Mouse (Mus musculus): Measurements from ENCODE around the gene Imp4. TPM values are rescaled to one million over a fixed set of nuclear protein-coding genes. Genes with fewer than 3 reads are reported as not detected.
"Not testable (repeated sequence)": the region's sequence is repeated elsewhere in the genome, so short reads cannot be mapped to it uniquely, and the experiment has no call there.

Gene Imp4
- 10 to 100 TPM; 50.7 to 60.9 TPM for total RNA-seq (2021)
- long read RNA-seq, experiment 1, full-length matches to known transcripts, result 55 of 69 reads
- long read RNA-seq, experiment 1, partial matches to known transcripts, result 9 of 69 reads
- long read RNA-seq, experiment 1, other reads (novel, unspliced or antisense), result 5 of 69 reads
- long read RNA-seq, experiment 2, full-length matches to known transcripts, result 25 of 34 reads
- long read RNA-seq, experiment 2, partial matches to known transcripts, result 7 of 34 reads
- long read RNA-seq, experiment 2, other reads (novel, unspliced or antisense), result 2 of 34 reads

DNA sequence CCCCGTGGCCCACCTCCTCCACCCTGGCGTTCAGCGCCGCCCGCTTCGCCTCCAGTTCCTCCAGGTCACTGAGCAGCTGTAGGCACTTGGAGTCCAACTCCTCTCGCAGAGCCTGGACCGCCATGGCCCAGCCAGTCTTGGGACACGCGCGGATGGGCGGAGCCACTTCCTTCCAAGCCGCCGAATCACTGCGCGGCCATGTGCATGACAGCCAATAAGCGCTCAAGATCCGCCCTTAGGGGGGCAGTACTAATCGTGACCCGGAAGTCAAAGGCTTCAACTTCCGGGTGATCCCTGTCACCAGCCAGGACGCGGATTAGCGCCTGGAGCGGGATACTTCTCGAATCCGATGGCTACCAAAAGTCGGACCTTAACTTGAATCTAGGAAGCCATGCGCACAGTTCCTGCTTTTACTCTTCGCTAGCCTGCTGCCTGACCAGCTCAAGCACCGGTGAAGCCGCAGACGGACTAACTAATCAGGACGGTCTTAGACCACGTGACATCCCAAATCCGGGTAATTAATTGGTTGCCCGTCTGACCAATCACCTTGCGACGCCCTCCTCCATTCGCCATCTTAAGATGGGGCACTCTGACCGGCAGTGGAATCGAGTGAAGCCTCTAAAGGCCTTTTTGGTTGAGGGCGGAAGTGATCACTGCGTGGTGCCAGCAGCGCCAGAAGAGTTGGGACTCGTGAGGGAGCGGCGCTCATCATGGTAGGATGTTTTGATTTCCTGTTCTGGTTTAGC, at the start of gene Imp4, which contains the start of gene Ccdc115:
TSS of gene Imp4 (plus strand) at position 637 of the 746 bp plus-strand sequence.
TSS of gene Ccdc115 (minus strand) at position 458 of the 746 bp plus-strand sequence.
- DNase-seq, result peak; percentile 94

DNA sequence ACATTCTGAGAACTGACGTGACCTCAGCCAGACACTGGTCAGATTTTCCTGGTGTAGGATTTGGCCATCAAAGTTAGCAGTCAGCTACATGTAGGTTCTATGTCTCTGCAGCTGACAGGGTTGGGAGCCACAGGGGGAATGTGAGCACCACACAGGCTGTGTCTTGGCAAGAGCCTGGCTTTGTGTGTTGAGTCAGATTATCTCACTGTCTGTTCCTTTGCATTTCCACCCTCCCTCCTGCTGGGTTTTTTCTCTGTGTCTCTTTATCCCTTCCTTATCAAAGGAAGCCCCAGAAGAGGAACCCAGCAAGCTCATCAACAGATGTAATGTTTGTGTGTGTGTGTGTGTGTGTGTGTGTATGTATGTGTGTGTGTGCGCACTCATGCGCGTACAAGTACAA, 43.3 kb upstream of the Imp4 start:
- DNase-seq, result no peak

DNA sequence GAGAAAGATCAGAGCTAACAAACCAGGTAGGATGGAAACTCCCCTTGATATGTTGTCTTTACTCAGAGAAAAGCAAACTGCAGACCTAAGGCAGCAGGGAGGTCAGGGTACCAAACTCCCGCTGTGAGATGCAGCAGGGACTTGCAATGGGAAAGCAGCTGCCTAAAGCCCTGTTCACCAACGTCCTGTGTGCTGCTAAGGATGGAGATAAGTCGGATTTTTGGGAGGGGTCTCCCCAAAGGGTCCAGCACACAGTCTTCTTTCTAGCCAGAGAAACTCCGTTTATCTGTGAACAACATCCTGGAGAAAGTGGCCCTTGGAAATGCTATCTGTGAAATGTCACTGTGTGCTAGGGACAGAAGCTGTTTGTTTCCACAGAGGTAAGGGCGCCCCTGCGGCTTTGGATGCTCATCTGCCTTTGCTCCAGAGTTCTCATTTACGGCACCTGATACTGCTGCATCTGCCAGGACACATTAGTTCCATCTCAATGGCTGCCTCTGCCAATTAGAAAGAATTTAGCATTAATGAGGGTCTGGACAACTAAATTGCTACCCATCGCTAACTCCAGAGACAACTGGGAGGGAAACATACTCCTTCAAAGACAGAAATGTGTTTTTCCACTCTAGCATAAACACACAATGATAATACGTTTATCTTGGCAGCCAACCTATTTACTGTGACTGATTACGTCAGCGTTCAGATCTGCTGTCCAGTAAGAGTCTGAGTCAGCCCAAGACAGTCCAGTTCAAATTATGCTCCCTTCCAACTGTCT, 40.3 kb upstream of the Imp4 start:
- no peak for DNase-seq

DNA sequence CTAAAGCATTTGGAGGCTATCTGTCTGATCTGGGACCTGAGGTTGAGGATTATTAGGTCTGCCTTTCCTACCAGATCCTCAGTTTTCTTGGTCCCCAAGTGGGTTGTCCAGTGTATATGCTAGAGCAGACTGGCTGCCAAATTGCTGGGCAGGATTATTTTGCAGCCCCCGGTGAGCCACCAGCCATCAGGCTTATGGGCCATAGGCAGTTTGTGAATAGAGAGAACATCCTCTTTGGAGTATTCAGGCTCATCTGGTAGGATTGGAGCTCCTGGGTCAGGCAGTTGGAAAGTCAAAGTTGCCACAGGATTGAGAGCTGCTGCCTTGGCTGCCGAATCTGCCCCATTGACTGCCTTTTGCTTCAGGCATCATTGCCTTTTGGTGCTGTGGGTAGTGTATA, 11.2 kb upstream of the Imp4 start:
- DNase-seq, result no peak

DNA sequence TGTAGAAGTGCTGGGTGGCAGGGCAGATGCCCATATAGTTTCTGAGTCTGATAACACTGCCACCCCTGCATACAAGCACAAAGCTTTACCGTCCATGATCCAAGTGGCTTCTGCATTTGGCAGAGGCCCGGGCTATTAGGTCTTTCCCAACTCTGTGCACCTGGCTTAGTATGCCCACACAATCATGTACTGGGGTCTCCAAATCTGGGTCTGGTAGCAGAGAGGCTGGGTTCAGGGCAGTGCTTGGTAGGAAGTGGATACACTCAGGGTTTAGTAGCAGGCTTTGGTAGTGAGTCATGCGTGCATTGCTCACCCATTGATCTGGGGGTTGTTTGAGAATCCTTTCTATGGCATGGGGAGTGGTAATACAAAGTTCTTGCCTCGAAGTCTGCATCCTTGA, 10.4 kb upstream of the Imp4 start:
- no peak for DNase-seq

DNA sequence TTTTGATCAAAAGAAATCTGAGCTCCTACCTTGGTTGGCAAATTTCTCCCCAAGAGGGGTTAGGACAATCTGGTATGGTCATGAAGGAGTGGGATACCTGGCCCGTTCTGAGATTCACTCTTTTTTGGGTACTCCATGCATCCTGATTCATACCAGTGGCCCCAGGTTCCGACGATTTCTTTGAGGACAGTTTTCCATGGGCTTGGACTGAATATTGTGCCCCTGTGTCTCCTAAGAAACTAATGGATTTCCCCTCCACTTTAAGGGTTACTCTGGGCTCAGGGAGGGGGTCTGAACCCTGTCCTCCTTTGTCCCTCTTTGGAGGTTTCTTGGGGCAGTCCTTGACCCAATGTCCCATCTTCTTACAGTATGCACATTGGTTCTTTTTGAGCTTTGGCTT, 8.7 kb upstream of the Imp4 start:
- DNase-seq, result no peak

DNA sequence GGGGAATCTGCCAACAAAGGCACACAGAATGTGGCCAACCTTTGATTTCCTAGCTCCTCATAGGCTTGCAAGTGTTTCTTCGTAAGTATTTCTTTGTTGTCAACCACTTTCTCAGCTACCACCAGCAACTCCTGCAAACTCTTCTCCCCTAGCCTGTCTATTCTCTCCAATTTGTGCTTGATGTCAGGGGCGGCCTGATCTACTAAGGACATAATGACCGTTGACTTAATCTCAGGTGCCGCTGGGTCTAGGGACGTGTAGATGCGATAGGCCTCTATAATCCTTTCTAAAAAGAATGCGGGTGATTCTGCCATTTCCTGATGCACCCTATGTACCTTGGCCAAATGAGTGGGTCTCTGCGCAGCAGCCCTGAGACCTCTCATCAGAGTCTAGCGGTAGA, 8.2 kb upstream of the Imp4 start:
- no peak for DNase-seq

DNA sequence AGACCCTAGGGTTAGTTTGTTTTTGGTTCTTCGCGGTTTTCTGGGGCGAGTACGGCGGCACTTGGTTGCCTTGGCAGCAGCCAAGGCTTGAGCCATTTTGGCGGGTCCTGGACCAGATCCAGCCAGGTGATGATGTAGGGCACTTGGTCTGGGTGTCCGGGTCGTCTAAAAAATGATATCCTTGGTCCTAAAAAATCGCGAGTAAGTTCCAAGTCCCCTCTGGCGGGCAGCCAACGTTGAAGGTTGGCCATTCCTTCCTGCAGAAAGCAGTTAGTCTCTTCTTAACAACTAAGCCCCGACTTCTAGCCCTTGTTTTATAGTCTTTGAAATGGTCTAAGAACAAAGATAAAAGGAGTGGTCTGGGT, 7.3 kb upstream of the Imp4 start:
- peak; percentile 69 for DNase-seq

DNA sequence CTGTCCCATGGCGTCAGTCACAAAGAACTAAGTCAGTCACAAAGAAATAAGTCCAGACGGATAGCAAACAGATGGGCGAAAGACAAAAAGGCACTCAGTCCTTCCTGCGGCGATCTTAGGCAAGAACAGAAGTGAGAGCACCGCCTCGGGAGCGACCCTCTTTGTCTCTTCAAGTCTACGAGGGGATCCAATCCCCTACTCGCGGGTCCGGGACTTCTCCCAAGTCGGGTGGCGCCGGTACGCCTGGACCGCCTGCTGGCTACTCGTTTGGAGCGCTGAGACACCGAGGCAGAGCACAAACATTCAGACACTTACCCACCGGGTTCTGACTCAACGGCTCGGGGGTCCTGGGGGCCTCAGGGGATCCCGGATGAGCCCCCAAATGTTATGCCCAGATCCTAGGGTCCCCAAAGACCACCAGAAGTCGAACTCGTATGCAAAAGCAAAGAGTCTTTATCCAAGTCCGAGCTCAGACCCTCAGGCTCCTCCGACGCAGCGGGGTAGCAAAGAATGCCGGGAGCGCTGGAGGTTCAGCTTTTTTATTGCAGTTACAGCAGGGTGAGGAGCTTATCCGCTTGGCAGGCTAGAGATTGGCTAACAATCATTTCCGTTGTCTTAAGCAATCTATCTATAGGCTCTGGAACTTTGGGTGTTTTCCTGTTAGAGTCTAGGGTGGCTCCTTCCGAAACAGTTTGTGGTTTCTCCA, 6.7 kb upstream of the Imp4 start:
- peak; percentile 47 for DNase-seq

DNA sequence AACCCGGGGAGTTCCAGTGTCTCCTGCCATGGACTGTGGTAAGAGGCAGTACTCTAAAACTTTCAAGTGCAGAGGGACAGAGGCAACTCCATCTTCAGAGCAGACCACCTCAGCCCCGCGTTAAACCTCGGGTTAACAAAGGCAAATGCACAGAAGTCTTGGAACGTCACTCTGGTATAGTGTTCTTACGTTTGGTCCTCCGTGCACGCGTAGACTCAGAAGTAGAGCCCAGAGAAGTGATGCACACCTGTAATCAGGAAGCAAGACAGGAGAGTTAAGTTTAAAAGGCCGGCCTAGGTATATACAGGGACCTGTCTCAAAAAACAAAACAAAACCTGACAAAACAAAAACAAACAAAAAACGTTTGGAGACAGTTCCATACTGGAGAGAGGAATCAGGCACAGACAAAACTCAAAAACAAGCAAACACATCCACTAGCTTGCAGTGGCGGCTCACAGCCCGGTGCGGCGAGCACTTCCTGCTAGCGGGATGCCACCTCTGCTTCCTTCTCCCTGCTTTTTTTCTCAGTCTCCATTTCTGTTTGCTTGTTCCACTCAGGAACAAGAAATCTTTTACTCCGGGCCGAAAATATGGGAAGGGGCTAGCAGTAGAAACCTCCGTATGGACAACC, 5.6 kb upstream of the Imp4 start:
- peak; percentile 29 for DNase-seq

DNA sequence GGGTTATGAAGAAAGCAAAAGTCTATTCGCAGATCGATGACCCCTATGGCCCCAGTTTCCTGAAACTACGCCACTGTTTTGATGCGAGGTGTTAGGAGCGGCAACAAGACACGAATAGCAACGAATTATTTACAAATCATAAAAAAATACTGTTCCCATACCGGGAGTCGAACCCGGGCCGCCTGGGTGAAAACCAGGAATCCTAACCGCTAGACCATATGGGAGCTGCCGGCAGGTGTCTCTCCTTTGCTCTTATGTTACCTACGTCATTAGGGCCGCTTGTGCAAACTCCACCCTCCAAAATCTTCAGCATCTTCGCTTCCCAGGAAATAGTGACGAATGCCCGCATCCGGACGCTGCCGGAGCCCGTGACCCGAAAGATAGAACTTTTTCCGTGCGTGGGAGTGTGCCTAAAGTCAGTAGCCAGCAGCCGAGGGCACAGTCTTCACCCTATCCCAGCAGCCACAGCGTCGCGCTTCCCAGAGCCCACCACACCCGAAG, 4.9 kb upstream of the Imp4 start:
- DNase-seq, result peak; percentile 93

DNA sequence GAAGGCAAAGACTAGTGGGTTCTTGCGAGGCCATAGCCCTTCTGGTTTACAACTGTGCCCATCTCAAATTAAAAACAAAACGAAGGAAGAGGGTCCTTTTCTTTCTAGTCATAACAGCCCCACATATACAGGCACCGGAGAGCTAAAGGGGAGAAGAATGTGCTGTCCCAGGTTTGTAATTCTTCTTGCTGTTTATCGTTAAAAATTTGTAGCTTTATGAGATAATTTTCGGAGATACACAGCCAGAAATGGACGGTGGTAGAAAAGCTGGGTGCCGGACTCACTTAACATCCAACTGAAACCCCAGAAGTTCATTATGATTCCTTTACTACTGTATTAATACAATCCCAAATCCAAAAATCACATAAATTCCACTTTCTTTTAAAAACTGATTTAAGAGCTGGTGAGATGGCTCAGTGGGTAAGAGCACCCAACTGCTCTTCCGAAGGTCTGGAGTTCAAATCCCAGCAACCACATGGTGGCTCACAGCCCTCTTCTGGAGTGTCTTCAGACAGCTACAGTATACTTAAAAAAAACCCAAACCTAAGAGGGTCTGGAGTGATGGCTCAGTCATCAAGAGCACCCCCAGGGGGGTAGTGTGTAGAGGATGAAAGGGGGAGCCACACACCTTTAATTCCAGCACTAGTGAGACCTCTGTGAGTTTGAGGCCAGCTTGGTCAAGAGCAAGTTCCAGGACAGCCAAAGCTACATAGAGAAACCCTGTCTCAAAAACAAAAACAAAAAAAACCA, 4.1 kb upstream of the Imp4 start:
- DNase-seq, result no peak

DNA sequence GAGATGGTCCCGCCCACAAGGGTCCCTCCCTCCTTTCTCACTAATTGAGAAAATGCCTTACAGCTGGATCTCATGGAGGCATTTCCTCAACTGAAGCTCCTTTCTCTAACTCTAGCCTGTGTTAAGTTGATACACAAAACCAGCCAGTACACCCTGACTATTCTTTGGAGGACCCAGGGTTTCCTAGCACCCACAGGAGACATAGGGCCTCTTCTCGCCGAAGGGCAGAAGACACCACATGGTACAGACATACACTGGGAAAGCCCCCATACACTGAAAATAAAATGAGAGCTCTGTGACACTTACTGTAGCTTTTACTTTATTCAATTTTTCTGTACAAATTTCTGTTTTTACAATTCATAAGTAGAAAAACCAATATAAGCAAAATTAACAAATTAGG, 3.3 kb upstream of the Imp4 start:
- no peak for DNase-seq

DNA sequence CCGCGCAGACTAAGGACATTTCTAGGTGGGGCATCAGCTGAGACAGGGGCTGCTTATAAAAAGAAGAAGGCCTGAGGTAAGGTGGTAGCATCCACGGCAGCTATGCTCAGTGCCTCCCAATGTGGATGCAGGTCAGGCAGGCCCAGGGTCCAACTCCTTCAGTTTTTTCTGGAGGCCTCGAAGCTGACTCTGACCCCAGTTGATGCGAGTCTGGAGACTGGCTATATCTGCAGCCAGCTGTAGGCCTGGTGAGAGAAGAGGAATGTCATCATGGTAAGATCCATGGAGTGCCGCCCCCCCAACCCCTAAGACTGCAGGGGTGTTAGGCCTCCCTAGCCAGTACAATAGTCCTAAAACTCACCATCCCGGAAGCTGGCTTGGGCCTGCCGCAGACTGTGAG, 2.3 kb upstream of the Imp4 start:
- not testable (repeated sequence) for DNase-seq

DNA sequence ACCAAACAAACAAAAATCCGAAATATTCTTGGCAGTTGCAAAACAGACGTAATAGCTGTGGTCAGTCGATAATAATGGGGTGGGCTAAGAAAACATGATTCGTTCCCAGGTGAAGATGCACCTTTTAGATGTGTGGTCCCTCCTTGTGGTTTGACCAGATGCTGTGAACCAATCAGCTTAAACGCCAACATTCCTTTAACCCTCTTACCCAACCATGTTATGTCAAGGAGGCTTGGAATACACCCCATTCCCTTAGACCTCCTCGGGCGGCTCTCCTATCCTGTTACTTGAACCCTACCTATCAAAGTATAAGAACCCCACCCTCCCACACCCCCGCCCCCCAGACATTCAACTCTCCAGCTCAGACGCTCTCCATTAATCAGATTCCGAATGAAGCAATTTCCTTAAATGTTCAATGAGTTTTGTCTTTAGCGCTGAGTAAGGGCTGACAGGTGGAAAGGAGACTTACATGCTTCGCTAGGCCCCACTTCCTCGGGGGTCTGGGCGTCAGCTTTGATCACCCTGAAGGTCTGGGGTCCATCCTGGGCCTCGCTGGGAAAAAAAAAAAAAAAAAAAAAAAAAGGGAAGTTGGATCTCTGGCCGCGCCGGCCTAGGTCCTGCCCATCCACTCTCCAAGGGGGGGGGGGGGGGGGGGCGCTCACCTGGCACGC, 1.1 kb upstream of the Imp4 start:
- DNase-seq, result no peak

DNA sequence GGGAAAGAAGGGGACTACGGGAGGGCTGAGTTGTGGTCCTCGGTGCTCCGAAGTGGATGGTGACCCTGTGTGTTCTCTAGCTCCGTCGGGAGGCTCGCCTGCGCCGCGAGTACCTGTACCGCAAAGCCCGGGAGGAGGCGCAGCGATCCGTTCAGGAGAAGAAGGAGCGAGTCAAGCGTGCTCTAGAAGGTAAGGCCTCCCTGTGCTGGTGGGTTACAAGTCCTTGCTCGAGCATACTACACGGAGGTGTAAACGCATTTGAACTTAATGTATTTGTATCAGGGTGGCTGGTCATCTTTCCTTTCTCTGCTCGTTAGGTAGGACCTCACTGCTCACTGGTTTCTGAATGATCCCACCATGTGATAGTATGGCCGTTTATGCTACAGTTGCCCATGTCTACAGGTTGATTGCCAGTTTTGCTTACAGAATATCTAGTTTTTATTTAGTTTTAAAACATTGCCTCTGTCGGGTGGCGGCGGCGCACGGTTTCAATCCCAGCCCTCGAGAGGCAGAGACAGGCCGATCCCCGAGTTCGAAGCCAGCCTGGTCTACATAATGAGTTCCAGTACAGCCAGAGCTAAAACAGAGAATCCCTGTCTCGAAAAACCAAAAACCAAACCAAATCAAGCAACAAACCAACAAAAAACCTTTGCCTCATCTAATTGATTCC, 445 bp downstream of the Imp4 start:
- DNase-seq, result no peak

DNA sequence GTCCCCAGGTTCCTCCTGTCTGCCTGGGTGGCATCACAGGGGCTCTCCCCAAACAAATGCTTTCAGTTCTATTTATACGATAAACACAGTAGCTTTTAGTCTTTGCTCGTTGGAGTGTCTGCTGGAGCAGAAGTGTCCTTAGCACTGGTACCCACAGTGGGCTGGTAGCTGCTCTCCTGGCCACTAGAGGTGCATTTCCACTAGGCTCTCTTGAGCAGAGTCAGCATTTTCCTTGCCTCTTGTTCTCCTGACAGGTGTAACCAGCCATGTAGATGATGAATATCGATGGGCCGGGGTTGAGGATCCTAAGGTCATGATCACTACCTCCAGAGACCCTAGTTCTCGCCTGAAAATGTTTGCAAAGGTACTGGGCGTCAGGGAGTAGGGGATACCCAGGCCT, 3.5 kb downstream of the Imp4 start:
- DNase-seq, result no peak

DNA sequence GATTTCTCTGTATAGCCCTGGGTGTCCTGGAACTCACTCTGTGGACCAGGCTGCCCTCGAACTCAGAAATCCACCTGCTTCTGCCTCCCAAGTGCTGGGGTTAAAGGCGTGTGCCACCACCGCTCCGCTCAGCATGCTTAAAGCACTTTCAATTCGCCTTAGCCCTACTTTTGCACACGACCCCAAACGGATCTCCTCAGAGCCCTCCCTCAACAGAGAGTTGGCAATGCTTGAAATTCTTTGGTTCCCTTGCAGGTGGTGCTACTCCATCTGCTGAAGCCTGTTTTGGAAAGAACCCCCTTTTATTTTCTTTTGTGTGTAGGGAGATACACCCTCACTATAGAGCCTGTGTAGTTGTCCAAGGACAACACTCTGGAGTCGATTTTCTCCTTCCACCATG, 18.8 kb downstream of the Imp4 start:
- DNase-seq, result no peak

DNA sequence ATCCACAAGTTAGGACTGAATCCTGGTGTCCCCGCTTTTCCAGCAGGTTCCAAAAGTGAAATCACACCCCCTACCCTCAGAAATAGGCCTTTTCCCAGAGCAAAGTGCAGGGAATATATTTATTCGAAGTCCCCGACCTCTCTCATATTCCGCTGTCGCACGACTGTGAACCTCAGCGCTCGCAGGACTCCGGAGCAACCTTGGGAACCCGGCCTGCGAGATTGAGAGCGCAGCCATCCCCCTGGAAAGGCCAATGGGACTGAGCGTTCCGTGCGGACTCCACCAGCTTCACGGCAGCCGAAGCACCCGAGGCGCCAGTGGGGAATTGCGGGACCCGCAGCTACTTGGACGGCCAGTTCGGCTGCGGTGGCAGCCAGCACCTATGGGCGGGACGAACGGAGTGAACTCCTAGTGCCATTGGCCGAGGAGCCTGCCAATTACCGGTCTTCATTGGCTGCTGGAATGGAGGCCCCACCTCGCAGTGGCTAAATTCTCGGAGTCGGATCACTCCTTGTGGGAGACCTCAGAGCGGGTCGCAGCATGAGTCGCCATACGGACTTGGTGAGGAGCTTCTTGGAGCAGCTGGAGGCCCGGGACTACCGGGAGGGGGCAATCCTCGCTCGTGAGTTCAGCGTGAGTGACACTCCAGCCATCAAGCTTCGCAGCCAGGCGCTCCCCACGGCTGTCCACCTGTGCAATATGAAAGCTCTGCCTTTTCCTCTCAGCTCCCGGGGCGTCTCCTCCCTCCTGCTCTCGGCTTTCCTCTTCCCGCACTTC, 19.8 kb downstream of the Imp4 start, which contains the start of gene Ptpn18:
TSS of gene Ptpn18 (plus strand) at position 479 of the 777 bp plus-strand sequence.
- DNase-seq, result peak; percentile 96

All from adrenal gland, postnatal 10 days (tissue).